ENCODE assay signal across 7 mouse cellular contexts in genomic region chr9:67140319-67140887, GRCm38 (mm10).
DNase-seq lines count a peak whose midpoint lies in the region; ATAC-seq lines count a peak whose summit lies in the region.

No protein-coding gene starts in this region.

- no peak overlapping the region for H3K4me2 ChIP-seq in neural tube, embryonic 14.5 days (ENCODE audit: low read depth, low read length)
- no peak overlapping the region for H3K4me2 ChIP-seq in midbrain, embryonic 15.5 days

- no peak for DNase-seq in neural tube, embryonic 10.5 days (ENCODE audit: extremely low spot score, low spot score)
- DNase-seq in brain, adult 2 months (ENCODE audit: low read depth, low spot score), result peak; percentile 80
- peak; percentile 42 for DNase-seq in gastrocnemius, postnatal 14 days
- peak; percentile 55 to 58 for DNase-seq in right cerebral cortex, postnatal 10 days (ENCODE audit: low spot score in 2 of 2)
- DNase-seq in kidney, postnatal 36 days, result no peak

- WGBS in neural tube, embryonic 14.5 days, result 68% methylated on average over 7 of the region's 7 CpGs
- WGBS in midbrain, embryonic 15.5 days, result 71% methylated on average over 7 of the region's 7 CpGs

- H3K36me3 ChIP-seq in neural tube, embryonic 14.5 days (ENCODE audit: control insufficient read depth, insufficient read depth, low read length), result no peaks in the 10 kb centered on the region
- no peaks in the 10 kb centered on the region for H3K36me3 ChIP-seq in midbrain, embryonic 15.5 days (replicated peaks)

- no peak overlapping the region for H3K27ac ChIP-seq in neural tube, embryonic 14.5 days (ENCODE audit: low read depth, low read length)
- no peak overlapping the region for H3K27ac ChIP-seq in midbrain, embryonic 15.5 days

- H3K9me3 ChIP-seq in neural tube, embryonic 14.5 days (ENCODE audit: control insufficient read depth, low read length), result no peaks in the 10 kb centered on the region
- H3K9me3 ChIP-seq in midbrain, embryonic 15.5 days, result no peaks in the 10 kb centered on the region

- H3K4me3 ChIP-seq in neural tube, embryonic 14.5 days (ENCODE audit: low read depth, low read length), result no peak overlapping the region
- H3K4me3 ChIP-seq in midbrain, embryonic 15.5 days, result no peak overlapping the region

- no peaks in the 10 kb centered on the region for H3K27me3 ChIP-seq in neural tube, embryonic 14.5 days (ENCODE audit: control insufficient read depth, insufficient read depth, low read length)
- H3K27me3 ChIP-seq in midbrain, embryonic 15.5 days (replicated peaks), result no peaks in the 10 kb centered on the region

- ATAC-seq in neural tube, embryonic 14.5 days (ENCODE audit: low read depth), result 0 out of 2 replicates have a peak, but pooled peaks have one; percentile 21
- no peak for ATAC-seq in midbrain, embryonic 15.5 days (replicated peaks)

- intact Hi-C loops in gastrocnemius, postnatal 14 days (cut with DNase I; ENCODE audit: low total_unique reads), result loop anchor here (10.0 kb wide), 1 partner anchor 86 kb away; no protein-coding TSS in a partner anchor

- no peaks in the 10 kb centered on the region for H3K4me1 ChIP-seq in neural tube, embryonic 14.5 days (ENCODE audit: control insufficient read depth, insufficient read depth, low read length)
- no peaks in the 10 kb centered on the region; the same call in 1 of the 2 replicates for H3K4me1 ChIP-seq in midbrain, embryonic 15.5 days

- H3K9ac ChIP-seq in neural tube, embryonic 14.5 days (replicated peaks; ENCODE audit: low read depth, low read length), result no peak overlapping the region
- no peak overlapping the region for H3K9ac ChIP-seq in midbrain, embryonic 15.5 days

Comparison
In these comparisons a context has a peak if more than half of its experiments do, and no peak if none do; other contexts are left out.
1. DNase-seq: peak in brain, adult 2 months (single experiment), gastrocnemius, postnatal 14 days (single experiment) and right cerebral cortex, postnatal 10 days (2 of 2); none in neural tube, embryonic 10.5 days (single experiment) and kidney, postnatal 36 days (0 of 2).